Mouse (Mus musculus) erythroblast, embryonic 14.5 days (primary cell): Measurements from ENCODE around the gene Ano2.

ENCODE experiments used
- GATA1 ChIP-seq: IDR thresholded peaks from 2 replicates; pipeline ENCODE4 v1.6.1; 2012; ENCODE audit warnings: low read length, inconsistent platforms, mixed read lengths
- TAL1 ChIP-seq: IDR thresholded peaks from 3 replicates; pipeline ENCODE4 v1.6.1; 2012; ENCODE audit warnings: low read length, inconsistent platforms, mixed read lengths

DNA sequence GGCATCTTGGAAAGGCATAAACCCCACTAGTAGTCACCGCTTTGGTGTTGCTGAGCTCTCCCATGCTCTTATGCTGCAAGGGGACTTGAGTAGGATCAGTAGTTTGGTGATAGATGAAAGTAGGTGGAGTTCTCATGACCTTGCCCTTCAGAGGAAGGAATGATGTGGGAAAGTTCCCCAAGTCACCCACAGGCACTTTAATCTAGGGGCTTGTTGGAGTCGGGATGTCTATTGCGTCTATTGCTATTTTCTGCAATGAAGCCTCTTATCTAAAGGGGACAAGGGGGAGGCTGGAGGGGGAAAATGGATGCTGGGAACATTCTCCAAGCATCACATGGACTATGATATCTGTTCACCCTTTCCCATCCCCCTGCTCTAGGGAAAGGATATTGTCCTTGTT lies 235.6 kb downstream of the Ano2 start:
- TF ChIP-seq TAL1 (no peak), GATA1 (no peak)
